Mouse (Mus musculus): Measurements from ENCODE around the gene Ank2.

Gene Ank2

GRCm38 (mm10) chr3:127294079-127294478 is 205.1 kb downstream of the Ank2 start:
- no peak for DNase-seq (ENCODE audit: low read depth, low spot score)

GRCm38 (mm10) chr3:127293479-127293874 is 205.7 kb downstream of the Ank2 start:
- DNase-seq (ENCODE audit: low read depth, low spot score) = no peak

DNA sequence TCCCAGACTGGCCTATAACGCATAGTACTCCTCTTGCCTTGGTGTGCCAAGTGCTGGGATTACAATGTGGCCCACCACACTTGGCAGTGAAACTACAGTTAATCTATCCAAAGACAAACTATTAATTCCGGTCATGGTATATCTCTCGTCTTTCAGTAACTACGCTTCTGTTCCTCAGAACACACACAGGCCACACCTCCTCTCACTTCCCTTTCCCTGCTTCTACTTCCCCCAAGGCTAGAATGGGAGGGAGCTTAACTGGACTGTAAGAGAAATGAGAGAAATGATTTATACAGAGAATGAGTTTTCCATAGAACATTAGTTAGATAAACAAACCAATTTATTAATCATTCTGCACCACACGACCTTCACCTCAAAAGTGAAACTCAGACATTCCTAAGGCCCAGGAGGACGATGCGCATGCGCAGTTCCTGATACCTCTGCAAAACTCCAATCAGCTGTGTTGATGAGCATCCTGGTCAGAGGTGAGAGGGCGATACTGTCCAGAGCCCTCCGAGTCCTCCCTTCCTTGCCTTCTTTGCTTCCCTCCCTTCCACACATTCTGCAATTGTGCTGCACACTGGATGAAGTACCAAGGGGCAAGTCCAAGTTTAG is 206.2 kb downstream of the Ank2 start:
- no peak for DNase-seq (ENCODE audit: low read depth, low spot score)

DNA sequence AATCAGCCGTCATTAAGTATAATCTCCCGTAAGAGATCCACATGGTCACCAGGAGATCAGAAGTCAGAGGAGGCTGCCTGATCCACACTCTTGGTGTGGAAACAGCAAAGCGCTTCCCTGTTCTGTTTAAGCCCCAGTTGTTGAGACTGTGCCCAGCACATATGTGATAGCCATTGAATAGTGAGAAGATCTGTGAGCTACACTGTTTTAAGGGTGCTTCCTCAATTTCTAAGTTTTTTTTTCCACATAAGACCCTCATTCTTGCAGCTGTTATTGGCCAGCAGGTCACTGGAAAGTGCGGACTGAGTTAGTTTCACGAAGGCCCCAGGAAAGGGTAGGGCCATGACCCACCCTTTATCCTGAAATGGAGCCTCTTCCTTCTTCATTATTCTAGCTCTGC is 216.9 kb downstream of the Ank2 start:
- no peak for DNase-seq (ENCODE audit: low read depth, low spot score)

- DNase-seq (ENCODE audit: low read depth, low spot score) = no peak
Observed at GRCm38 (mm10) chr3:127281390-127281789, 217.8 kb downstream of the Ank2 start.

DNA sequence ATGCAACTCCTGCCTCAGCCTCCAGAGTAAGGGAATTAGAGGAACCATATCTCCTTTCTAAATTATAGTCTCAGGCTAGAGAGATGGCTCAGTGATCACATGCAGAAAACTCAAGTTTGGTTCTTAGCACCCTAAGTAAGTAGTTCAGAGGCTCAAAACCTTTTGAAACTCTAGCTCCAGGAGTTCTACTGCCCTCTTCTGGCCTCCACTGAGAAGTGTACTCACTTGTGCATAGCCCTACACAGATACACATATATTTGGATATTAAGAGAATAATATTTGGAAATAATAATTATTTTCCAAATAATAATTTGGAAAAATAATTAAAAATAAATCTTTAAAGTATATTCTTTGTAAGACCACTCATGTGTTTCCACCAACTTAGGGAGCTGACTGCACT is 218.8 kb downstream of the Ank2 start:
- DNase-seq (ENCODE audit: low read depth, low spot score) = no peak

GRCm38 (mm10) chr3:127275953-127276352 is 223.2 kb downstream of the Ank2 start:
- no peak for DNase-seq (ENCODE audit: low read depth, low spot score)

GRCm38 (mm10) chr3:127272801-127273200 is 226.3 kb downstream of the Ank2 start:
- no peak for DNase-seq (ENCODE audit: low read depth, low spot score)

- DNase-seq (ENCODE audit: low read depth, low spot score) = no peak
Observed at GRCm38 (mm10) chr3:127269616-127270015, 229.5 kb downstream of the Ank2 start.

DNA sequence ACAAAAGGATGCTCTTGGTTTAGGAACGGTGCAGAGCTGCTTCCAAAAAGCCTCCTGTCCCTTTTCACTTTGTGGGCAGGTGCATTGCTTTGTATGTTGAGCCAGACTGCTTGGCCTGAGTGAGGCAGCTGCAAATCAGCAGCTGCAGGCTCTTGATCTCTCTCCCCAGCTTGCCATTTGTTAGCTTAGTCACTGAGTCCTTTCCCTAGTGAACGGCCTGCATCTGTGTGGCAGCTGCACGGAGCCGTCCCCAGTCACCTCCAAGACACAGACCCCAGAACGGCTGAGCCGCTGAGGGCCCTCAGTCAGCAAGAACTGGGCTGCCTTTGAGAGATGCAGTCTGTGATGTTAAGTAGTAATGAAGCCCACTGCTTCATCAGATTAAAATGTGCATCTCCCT is 231.3 kb downstream of the Ank2 start:
- DNase-seq (ENCODE audit: low read depth, low spot score) = no peak

DNA sequence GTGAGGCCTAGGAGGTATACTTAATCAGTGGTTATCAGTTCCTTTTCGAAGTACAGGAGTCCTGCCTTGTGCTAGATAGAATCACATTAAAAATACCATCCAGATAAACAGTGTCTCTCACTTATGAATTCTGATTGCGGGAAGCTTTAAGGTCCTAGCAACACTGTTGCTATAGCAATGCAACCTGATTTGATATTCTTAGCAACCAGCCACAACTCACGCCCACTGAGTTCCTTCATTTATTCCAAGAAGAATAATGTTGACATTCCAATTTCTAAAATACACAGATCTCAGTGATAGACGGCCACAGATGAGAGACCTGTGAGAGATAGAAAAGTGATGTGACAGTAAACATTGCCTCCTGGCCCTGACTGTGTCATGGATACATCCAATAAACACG is 233.4 kb downstream of the Ank2 start:
- DNase-seq (ENCODE audit: low read depth, low spot score) = no peak

DNA sequence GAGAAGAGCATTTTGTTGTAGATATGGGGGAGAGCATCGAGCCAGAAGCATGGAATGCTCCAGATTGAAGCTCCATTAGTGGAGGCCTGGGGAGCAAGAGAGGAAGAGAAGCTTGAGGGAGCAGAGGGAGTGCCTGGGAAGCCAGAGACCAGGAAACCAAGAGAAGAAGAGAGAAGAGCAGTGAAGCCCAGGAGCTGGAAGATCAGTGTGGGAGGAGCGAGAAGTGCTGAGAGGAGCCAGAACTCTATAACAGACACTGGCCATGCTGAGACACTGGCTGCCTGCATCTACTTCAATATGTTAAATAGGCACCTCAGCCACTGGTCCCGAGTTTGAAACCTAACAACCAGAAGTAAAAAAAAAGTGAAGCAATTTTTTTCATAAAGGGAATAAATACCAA is 234.0 kb downstream of the Ank2 start:
- DNase-seq (ENCODE audit: low read depth, low spot score) = no peak

GRCm38 (mm10) chr3:127260786-127261166 is 238.4 kb downstream of the Ank2 start:
- DNase-seq (ENCODE audit: low read depth, low spot score) = no peak

DNA sequence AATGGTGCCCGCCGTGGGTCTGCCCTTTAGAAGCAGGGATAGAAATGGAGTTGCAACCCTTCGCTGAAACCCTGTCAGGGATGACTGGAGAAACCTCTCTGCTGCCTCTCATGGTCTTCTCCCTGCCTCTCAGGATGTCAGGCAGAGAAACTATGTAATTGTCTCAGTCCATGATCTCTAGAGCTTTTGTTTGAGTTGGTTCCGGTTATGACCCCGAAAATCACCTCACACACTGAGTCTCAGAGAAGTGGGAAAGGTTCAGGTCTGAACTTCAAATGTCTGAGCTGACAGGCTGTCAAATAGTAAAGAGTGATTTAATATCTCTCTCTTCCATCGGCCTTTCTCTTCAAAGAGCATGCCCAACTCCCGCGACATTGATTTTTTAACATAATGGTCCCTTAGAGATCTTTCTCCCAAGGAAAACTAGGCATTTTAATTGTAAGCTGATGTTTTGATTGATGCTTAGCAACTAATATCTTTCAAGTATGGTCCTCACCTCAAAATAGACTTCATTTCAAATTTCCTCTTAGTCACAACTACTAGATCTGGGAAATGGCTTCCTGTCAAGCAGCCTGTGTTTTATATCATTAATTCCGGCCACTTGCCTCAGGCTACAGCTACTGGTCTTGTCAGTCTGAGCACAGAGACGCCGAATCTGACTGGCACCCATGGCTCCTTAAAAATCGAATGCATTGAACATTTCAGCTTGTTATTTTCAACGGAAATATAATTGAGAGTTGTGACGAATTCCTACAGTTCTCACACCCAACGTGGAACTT is 239.0 kb downstream of the Ank2 start:
- no peak for DNase-seq (ENCODE audit: low read depth, low spot score)

GRCm38 (mm10) chr3:127258466-127259075 is 240.6 kb downstream of the Ank2 start:
- DNase-seq (ENCODE audit: low read depth, low spot score) = no peak

- no peak for DNase-seq (ENCODE audit: low read depth, low spot score)
Observed at GRCm38 (mm10) chr3:127257969-127258368, 241.2 kb downstream of the Ank2 start.

DNA sequence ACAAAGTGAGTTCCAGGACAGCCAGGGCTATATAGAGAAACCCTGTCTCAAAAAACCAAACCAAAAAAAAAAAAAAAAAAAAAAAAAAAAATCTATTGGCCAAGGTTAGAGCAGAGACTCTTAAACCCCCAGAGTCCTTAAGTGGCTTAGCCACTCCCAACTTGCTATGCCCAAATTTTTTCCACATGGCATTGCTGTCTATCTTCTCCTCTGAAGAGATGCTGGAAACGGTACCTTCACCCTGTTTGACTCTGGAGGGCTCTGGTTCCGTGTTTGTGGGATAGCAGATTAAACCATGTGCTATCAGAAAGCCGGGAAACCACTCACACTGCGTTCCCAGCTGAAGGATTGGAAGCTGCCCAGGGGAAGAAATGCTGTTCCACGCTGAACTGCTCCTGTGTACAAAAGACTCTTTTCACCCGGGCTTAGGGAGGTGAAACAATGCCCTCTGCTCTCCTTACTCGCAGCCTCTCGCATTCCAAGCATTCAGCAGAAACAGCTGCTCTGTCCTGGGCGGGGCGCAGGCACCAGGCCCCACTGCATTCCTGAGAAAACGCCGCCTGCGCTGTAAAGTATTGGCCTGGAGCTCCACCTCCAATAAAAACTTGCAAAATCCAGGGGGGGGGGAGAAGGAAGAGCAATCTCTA is 241.7 kb downstream of the Ank2 start:
- peak; percentile 52 for DNase-seq (ENCODE audit: low read depth, low spot score)

DNA sequence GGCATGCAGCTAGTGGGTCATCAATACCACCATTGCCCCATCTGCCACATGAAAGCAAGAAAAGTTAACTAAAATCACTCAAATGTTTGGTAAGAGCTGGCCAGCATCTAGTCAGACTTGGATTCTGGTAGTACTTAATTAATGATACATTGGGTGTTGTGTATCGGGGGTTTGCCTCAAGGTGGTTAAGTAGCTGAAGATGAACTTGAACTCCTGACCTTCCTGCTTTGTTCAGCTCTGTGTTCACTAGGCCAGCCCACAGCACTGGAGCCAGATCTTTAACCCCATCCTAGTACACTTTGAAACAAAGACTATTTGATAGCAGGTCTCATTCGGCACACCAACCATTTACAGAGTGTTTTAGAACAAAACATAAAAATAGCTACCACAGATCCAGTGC is 242.5 kb downstream of the Ank2 start:
- no peak for DNase-seq (ENCODE audit: low read depth, low spot score)

- no peak for DNase-seq (ENCODE audit: low read depth, low spot score)
Observed at GRCm38 (mm10) chr3:127250930-127251329, 248.2 kb downstream of the Ank2 start.

GRCm38 (mm10) chr3:127248611-127249010 is 250.5 kb downstream of the Ank2 start:
- DNase-seq (ENCODE audit: low read depth, low spot score) = no peak

GRCm38 (mm10) chr3:127246989-127247708 is 252.0 kb downstream of the Ank2 start:
- no peak for DNase-seq (ENCODE audit: low read depth, low spot score)
